Mouse (Mus musculus) T-helper 1 cell (primary cell): ENCODE measurements at regions not wholly inside any gene's neighbourhood (a gene's known extent, or its start where the extent isn't known, plus 50 kb on each side); places are given as distances from the start of the nearest gene placed in this dataset.
"Not testable (repeated sequence)": the region's sequence is repeated elsewhere in the genome, so short reads cannot be mapped to it uniquely, and the experiment has no call there.

Experiments used
- in situ Hi-C: fragments of 300-600 bp; cut with MboI, MseI; formaldehyde crosslinking; loops from one replicate; pipeline ENCODE4 v1.15.1; 2025; ENCODE audit warnings: high pct_unique_total_duplicates

DNA sequence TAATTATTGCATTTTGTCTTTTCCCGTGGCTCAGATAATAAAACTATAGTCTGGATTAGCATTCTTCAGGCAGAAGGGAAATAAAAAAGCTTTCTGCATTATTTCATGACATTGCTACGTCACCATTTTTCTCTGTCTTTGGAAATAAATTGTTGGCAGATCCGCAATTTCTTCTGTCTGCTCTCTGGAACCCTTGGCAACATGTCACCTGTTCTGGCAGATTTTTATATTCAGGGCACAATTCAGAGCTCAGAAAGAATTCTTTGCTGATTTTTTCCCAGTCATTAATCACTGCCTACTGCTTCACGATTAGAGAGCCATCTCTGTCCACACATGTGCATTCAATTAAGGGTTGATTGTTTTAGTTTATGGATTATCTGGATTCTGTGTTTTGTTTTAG lies 460.5 kb downstream of the Cdh8 start:
- in situ Hi-C loops = no loop called here

DNA sequence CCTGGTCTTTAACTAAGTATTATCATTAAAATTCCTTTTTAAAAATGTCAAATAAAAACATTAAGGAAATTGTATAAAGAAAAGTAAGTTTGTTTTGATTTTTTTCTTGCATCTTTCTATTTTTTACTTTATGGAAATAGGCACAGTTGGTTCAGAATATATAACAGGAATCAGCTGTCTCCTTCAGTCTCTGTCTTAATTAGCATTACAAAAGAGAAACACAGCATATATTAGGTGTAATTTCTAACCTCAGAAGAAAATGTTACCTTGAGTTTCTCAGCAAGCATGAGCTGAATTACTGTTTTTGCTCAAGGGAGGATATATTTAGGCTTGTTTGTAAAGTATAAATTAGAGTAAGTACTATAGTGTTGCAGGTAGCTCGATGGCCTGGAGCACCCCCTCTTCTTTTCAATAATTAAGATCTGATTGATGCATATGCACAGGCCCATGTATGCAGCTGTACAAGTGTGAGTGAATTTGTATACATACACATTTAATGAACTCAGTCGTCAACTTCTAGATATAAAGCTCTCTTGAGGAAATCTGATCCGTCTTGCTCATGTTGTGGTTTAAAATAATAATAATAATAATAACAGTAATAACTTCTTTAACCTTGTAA lies 503.0 kb downstream of the Cdh8 start:
- in situ Hi-C loops = no loop called here

DNA sequence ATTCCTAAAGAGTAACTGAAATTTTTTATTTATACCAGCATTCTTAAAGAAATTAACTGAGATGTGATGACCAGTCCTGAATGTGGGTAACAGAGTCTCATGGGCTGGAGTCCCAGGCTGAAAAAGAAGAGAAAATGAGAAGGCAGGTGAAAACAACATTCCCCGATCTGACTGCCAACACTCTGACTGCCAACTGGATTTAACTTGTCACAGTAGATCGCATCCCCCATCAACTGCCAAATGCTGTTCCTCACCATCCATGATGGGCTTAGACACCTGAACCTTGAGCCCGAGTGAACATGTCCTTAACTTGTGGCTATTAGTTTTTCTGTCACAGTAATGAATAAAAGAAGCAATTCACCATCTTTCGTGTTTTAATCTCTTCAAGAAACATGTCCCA lies 522.9 kb downstream of the Cdh8 start:
- in situ Hi-C loops = no loop called here

DNA sequence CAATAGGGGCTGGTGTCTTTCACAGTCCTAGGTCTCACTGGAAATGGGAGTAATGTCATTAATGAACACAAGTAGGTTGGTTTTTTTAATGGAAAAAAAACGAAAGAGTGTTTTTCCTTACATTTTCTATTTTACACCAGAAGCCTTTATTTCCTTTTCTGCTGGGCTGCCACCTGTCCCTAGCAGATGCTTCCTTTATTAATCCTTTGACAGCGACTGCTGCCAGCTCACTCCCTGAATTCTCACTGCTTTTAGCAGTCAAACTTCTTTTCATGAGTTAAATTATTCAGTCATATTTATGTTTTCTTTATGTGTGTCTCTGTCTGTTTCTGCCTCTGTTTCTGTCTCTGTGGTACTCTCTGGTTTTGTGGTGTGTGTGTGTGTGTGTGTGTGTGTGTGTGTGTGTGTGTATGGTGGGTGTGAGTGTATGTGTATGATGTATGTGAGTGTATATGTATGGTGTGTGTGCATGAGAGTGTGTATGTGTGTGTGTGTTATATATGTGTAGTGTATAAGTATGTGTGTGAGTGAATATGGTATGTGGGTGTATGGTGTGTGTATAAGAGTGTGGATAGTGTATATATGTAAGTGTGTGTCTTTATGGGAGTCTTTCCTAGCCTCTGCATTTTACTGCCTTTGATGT lies 554.5 kb downstream of the Cdh8 start:
- in situ Hi-C loops = no loop called here

DNA sequence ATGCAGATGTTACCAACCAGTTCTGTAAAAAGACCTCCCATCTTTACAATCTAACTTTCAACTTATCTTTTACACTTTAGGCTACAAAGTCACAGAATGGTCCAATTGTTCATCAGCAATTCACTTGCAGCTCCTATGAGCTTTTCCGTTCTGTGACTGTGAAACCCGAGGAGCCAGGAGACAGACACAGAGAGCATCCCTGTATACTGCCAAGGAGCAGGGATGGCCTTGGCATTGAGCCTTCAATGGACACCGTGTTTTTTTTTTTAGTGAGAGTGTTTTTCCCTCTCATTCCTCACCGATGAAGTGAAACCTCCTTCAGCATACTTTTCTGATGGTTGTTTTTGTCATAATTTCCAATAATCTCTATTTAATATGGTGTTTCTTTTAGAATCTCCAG lies 555.1 kb downstream of the Cdh8 start:
- in situ Hi-C loops = no loop called here

DNA sequence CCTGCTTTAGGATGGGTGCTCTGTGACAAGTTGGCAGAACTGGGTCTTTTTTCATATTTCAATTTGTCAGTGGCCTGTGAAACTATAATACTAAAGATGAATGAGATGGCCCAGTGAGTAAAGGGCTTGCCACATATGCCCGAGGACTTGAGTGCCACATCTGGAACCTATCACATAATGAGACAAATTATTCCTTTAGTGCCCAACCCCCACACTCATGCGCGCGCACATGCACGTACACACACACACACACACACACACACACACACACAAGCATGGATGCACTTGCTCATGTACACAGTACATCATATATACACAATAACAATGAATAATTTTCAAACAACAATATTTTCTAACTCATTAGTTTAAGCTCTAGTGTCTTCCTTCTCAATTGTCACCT lies 555.9 kb downstream of the Cdh8 start:
- in situ Hi-C loops = no loop called here

DNA sequence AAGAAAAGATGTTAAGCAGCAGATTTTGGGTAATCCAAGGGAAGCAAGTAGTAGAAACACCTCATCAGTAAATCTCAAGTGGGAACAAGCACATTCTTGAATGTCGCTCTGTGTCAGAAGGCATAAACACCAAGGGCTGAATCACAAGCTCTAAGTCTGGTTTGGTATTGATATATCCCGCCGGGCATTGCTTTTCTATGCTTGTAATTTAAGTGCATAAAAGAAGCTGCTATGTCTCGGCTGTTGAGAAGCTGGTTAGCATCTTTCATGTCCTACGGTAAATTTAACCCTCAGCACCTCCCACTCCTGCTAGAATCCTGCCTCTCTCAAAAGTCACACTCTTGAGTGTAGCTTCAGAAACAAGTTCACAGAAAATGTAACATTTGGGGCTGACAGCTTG lies 586.8 kb downstream of the Cdh8 start:
- in situ Hi-C loops = loop anchor here (10.0 kb wide), 1 partner anchor 1575 kb away; no protein-coding TSS in a partner anchor

DNA sequence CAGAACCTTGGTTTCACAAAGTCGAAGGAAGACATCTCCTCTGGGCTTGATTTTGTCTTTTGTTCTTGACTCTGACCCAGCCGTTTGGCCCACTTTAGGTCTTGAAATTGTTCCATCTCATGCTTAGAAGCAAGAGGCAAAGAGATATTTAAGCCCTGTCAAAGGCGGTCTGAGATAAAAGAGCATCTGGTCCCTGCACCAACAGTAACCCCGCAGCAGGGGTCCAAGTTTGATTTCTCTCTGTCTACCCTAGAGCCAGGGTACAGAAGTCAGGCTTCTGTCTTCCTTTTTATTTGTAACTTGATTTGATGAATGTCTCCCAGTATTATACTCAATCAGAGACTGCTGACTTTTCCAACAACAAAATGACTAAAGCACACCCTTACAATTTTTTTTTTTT lies 587.3 kb downstream of the Cdh8 start:
- in situ Hi-C loops = loop anchor here (10.0 kb wide), 1 partner anchor 1574 kb away; no protein-coding TSS in a partner anchor

DNA sequence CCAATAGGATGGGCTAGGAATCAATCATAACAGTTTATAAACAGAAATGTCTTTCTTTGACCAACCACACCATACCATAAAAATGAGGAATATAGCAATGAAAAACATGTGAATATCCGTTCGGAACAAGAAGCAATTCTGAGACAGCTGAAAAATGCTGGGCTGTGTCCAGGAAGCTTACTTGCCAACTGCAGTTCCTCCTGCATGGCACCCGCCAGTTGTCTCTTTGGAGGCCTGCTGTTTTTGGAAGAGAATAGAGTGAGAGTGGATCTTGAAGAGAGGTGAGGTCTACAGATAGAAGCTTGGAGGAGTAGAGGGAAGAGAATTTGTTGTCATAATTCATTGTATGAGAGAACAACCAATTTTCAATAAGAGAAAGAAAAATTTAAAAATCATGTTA lies 604.3 kb downstream of the Cdh8 start:
- in situ Hi-C loops = loop anchor here (10.0 kb wide), 1 partner anchor 233 kb away; no protein-coding TSS in a partner anchor

DNA sequence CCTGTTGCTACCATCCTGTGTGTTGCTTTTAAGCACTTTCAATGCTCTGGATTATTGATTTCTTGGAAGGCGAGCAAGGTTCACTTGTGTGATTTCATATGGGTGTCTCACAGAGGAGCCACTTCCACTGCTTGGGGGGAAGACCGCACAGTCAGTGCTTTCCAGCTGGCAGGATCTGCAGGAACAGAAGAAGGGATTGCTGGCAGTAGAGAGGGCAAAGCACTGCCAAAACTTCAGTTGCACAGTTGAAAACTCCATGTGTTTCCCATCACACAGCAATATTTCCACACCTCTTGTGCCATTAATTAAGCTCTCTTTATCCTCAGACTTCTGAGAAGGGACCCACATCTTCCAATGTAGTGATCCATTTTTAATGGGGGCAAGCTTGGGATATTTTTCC lies 618.8 kb downstream of the Cdh8 start:
- in situ Hi-C loops = no loop called here

DNA sequence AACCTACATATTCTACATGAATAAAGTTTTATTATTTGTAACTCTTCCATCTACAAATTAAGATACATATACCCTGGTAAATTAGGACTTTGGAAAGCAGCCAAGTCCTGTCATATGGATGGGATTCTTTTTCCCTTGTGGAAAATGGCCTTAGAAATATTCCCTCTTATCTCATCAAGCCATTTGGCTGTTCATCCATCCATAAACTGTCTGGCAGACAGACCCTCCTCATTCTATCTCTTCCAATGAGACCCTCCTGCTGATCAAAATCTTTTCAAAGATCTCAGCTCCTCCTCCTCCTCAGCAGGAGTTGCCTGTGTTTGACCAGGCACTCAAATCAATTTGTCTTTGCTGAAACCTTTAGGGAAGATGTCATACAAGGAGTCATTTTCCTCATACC lies 649.2 kb downstream of the Cdh8 start:
- in situ Hi-C loops = no loop called here

DNA sequence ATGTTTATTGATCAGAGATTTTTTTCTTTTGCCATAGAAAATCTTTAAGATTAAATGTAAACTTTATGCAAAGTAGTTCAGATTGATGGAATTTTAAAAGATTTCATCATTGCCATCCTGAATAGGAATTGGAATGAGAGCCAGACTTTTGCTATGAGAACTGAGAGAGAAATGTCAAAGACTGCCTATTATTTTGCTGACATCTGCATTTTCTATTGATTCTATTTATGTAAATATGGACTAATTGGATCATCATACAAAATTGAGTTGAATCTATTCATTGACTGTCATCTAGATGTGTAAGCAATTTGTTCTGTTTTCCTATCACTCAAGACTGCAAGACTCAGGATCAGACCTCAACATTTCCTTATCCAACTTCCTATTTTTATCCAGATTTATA lies 659.7 kb downstream of the Cdh8 start:
- in situ Hi-C loops = no loop called here

DNA sequence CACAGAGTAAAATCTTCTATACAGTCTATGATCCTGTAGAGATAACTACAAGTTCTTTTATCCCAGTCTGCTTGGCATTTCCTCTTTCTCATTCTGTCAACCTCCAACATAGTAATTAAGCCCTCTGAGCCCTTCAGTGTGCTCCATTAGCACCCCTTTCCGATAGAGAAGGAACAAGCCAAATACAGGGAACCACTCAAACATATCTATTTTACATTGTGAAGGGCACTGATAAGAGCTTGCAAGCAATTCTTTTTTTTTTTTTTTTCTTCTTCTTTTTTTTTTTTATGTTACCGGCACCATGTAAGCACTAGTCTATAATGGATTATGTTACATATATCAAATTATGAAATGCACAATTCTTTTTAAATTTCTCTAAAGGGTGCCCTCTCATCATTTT lies 660.5 kb downstream of the Cdh8 start:
- in situ Hi-C loops = no loop called here

DNA sequence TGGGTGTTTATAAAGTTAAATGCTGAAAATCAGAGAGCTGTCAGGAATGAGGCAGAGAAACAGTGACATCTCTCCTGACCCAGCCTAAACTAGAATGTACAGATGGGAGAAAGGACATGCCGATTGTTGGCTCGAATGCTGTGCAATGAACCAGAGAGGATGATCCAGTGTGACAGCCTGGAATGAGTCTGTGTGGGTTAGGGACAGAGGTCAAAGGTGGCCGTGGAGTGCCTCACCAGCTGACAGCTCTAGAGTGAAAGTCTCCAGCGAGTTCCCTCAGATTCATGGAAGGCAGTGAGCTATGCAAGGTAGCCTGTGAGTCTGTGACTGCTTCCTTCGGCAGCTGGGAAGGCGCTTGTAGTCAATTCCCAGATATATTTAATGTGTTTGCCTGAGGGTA lies 663.9 kb downstream of the Cdh8 start:
- in situ Hi-C loops = no loop called here

DNA sequence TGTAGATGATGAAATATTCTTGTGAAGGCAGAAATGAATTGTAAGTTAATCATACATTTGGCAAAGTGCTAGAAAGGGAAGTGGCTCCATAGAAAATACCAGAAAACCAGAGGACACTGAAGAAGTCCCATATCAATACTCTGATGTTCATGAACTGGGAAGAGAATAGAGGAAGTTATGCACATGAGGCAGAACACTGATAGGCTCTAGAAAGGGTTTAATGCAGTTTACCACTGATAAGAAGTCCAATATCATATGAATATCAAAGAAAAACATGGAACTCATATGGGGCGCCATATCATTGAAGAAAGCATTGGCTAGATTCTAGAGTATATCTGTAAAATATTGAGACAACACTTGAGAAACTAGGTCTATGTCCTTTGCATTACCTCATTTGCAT lies 708.5 kb downstream of the Cdh8 start:
- in situ Hi-C loops = loop anchor here (25.0 kb wide), 1 partner anchor 95 kb away; no protein-coding TSS in a partner anchor

DNA sequence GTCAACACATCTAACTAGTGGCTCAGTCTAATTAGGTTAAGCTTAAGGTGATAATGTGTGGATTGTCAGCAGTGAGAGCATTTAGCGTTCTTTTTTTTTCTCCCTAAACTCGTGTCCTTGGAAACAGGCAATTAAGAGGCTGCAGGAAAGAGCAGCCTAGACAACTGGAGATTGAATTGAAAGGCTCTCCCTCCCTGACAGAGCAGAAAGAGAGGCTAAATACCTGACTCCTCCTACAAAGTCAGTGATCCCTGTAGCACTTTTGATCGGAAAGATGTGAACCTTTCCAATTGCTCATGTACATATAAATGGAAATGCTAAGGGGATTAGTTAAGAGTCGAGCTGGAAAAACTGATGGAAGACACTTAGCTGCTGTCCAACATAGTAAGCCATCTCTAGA lies 710.1 kb downstream of the Cdh8 start:
- in situ Hi-C loops = loop anchor here (25.0 kb wide), 1 partner anchor 94 kb away; no protein-coding TSS in a partner anchor

DNA sequence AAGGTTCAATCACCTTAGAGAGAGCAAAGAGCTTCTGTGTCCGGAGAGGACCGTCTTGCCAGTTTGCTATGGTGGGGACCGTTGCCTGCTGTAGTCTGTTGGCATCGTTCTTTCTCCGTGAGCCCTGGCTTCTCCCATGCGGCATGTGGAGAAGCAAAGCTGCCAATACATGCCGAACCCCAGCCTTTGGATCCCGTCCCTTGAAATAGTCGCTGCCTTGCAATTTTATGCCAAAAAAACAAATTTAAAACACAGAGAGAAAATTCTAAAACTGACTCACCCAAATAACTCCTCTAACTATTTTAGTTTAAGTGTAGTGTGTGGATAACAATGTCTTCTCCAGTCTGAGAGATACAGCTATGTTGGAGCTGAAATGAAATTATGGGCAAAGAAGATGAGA lies 731.1 kb downstream of the Cdh8 start:
- in situ Hi-C loops = no loop called here

DNA sequence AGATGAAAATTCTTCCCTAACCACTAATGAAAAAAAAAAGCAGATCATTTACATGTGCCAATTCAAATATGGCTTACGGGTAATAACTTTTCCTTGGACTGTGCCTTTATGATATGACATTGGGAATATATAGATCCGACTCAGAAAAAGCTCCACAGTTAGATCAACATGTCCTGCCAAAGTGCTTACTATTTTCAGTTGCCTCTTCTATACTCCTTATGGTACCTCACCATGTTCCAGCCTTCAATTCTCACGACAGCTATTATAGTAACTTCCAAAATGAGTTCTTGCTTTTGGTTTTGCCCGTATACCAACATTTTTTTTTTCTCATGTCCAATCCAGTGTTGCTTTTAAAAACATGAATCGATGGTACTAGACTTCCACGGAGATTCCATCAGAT lies 731.7 kb downstream of the Cdh8 start:
- in situ Hi-C loops = no loop called here

DNA sequence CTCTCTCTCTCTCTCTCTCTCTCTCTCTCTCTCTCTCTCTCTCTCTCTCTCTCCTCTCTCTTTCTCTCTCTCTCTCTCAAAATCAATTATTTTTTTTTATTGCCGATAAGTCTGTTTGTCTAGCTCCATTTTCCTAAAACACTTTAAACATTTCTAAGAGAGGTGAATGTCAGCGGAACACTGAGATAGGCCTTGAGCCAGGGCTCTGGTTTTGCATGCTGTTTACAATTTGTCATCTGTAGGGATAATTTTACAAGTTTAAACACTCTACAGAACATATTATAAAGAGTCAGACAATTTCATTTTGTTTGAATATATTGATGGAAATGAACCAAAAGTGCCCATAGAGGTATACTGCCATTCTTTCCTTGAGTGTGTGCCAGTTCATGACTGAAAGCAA lies 736.2 kb downstream of the Cdh8 start:
- in situ Hi-C loops = no loop called here

DNA sequence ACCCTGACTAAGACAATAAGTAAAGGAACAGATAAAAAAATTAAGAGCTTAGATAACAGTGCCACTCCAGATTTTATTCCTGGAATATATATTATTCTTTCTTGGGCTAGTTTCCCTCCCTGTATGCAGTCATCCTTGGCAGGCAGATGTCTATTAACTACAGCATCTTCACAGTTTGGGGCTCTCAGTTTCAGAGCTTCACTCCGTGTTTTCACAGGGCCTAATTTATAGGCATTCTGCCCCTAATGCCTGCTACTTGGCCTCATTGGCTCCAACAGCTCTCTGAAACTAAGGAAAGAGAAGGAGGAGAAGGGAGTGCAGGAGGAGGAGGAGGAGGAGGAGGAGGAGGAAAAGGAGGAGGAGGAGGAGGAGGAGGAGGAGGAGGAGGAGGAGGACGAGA lies 757.0 kb downstream of the Cdh8 start:
- in situ Hi-C loops = no loop called here

DNA sequence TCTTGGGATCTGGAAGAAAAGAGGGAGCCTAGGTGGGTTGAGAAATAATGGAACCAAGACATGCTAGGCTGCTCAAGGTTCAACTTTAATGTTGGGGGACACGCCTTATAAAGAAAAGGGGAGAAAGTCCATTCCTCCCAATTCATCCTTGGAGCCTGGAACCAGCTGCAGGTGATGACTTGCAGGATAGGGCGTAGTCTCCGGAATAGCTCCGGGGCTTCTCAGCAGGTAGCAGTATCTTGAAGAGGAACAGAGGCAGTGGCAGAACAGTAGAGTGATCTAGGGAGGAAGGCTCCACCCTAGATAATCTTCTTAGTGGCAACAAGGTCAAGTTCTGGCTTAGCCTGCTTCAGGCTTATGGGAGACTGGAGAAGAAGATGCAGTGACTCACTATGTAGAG lies 764.0 kb downstream of the Cdh8 start:
- in situ Hi-C loops = not testable (repeated sequence)

DNA sequence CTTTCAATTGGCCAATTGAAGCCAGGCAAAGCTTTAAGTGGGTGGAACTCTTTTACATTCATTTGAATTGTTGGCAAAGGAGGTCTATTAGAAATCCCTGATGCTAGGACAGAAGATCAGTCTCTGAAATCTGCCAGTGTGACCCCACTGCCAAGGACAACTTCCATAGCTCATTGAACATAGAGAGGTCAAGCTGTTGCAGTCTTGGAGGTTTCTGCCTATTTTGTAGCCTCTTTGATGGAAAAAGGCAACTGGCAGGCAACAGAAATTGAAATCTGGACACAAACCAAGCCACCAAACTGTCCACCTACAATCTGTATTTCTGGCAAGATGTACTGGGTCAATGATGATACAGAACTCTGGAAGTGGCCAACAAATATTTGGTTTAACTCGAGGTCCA lies 765.3 kb downstream of the Cdh8 start:
- in situ Hi-C loops = no loop called here

DNA sequence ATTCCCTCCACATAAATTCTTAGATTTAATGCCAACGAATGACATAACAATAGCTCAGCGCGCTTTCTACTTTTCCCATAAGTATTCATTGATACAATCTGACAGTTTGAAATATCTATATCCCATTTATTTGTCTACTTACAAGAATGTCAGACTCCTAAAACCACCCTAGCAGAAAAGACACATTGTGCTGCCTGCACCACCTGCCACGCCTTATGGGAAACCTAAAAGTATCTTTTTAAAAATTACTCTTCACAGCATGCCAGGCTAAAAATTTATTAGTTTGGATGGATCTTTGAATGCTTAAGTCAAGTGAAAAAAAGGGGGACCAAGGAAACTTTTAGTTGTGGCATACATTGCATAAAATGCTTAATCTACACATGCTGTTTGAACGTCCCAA lies 788.1 kb downstream of the Cdh8 start:
- in situ Hi-C loops = no loop called here
